Mouse (Mus musculus): ENCODE measurements around the gene Lin28a.

DNA sequence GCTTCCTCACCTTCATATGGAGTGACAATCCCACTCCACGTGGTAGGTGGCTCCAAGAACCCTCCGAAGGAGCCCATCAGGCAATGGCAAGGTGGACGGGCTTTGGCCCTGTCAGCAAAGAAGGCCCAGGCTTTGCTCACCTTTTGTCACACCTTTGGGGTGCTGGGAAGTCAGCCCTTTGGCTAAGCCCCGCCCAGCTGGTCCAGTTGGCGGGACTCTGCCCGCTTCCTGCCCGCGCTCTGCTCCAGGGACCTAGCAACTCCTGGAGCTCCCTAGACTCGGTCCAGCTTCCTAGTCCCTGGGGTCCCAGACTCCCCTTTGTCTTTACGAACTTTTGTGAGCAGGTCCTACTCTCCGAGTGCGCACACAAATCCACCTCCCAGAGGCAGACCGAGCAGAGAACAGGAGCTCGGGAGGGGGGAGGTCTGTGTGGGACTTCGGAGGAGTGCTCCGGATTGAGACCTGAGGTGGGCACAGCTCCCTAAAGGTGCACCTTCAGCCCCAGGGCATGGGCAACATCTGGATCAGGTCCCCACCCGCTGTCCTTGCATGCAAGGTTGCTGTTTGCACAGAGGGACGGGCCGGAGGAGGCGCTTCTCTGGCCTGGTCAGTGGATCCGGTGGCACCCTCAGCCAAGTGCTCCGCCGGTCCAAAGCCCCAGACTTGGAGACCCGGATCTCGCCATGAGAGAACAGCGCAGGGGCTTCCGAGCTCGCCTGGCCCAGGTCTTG, 41.7 kb upstream of the Lin28a start, which contains the start of gene Crybg2:
- TF ChIP-seq POU5F1 (IDR thresholded peaks at IDR 0.05; ENCODE audit: borderline replicate concordance, low read length) (no peak), CTCF (conservative IDR thresholded peaks at IDR 0.05; ENCODE audit: low read length) (no peak), NANOG (IDR thresholded peaks at IDR 0.05; ENCODE audit: borderline replicate concordance, low read length) (no peak)

Measured in E14TG2a.4 (cell line).